Mouse (Mus musculus) hindbrain, embryonic 10.5 days (tissue): ENCODE measurements around the gene Ankrd12. TPM values are rescaled to one million over a fixed set of nuclear protein-coding genes. Genes with fewer than 3 reads are reported as not detected.
"Not testable (repeated sequence)": the region's sequence is repeated elsewhere in the genome, so short reads cannot be mapped to it uniquely, and the experiment has no call there.

Experiments
- DNase-seq: peaks from one replicate; pipeline ENCODE4 v3.0.0-alpha.2; 2017; ENCODE audit warnings: low spot score
- H3K27ac ChIP-seq: fragments of 300-500 bp; sonication (generic); 2 replicates; pipeline ENCODE4 v1.5.1; 2016; ENCODE audit warnings: mild to moderate bottlenecking, moderate library complexity
- H3K27me3 ChIP-seq: fragments of 300-500 bp; sonication (generic); 2 replicates; pipeline ENCODE4 v1.6.1; 2016; ENCODE audit warnings: mild to moderate bottlenecking; ENCODE audit not compliant: poor library complexity, insufficient read depth, severe bottlenecking
- H3K36me3 ChIP-seq: fragments of 300-500 bp; sonication (generic); 2 replicates; pipeline ENCODE4 v1.6.1; 2016; ENCODE audit warnings: mild to moderate bottlenecking, moderate library complexity
- H3K4me1 ChIP-seq: fragments of 300-500 bp; sonication (generic); replicated peaks from 2 replicates; pipeline ENCODE4 v1.6.1; 2016; ENCODE audit warnings: mild to moderate bottlenecking
- H3K4me3 ChIP-seq: fragments of 300-500 bp; sonication (generic); 2 replicates; pipeline ENCODE4 v1.5.1; 2016; ENCODE audit warnings: mild to moderate bottlenecking, moderate library complexity
- H3K9me3 ChIP-seq: fragments of 300-500 bp; sonication (generic); 2 replicates; pipeline ENCODE4 v1.6.1; 2016; ENCODE audit warnings: mild to moderate bottlenecking, moderate library complexity
- WGBS: fragments of 180-500 bp; shearing (Covaris S2); methylation state at CpG from one replicate; pipeline ENCODE4 v1.1.7; 2016; 5-methylcytosine and 5-hydroxymethylcytosine counted together
- polyA plus RNA-seq: library from polyadenylated mRNA; unstranded; fragments of >200 nt; fragmentation: Nextera tagmentation; extraction: Ambion mirVana; gene quantifications from 2 replicates; pipeline ENCODE4 v1.2.1, GENCODE M21; 2016

Ankrd12 gene
- polyA plus RNA-seq, 1 experiment from 2014 or later = 20.2 TPM

- H3K27me3 ChIP-seq = no peaks in the 10 kb centered on the region
- no peaks in the 10 kb centered on the region for H3K9me3 ChIP-seq
- no peak for DNase-seq
- H3K27ac ChIP-seq = no peak overlapping the region
- no peak overlapping the region for H3K4me3 ChIP-seq
- WGBS = 66% methylated on average over 2 of the region's 2 CpGs
- H3K36me3 ChIP-seq = peaks cover 5% of the 10 kb centered on the region; the same call in 1 of the 2 replicates
- H3K4me1 ChIP-seq = no peaks in the 10 kb centered on the region
These were observed 65.1 kb downstream of the Ankrd12 start for GRCm38 (mm10) chr17:66011790-66012189.

GRCm38 (mm10) chr17:66007892-66008291 is 69.0 kb downstream of the Ankrd12 start:
- DNase-seq = no peak
- Histone ChIP-seq H3K27ac (no peak overlapping the region), H3K9me3 (no peaks in the 10 kb centered on the region), H3K4me1 (no peaks in the 10 kb centered on the region), H3K4me3 (no peak overlapping the region), H3K27me3 (no peaks in the 10 kb centered on the region), H3K36me3 (peaks cover 5% of the 10 kb centered on the region; the same call in 1 of the 2 replicates)
- 86% methylated on average over 5 of the region's 5 CpGs for WGBS

GRCm38 (mm10) chr17:66007473-66007872 is 69.4 kb downstream of the Ankrd12 start:
- no peaks in the 10 kb centered on the region for H3K4me1 ChIP-seq
- no peaks in the 10 kb centered on the region for H3K9me3 ChIP-seq
- no peak overlapping the region for H3K27ac ChIP-seq
- H3K27me3 ChIP-seq = no peaks in the 10 kb centered on the region
- peaks cover 5% of the 10 kb centered on the region; the same call in 1 of the 2 replicates for H3K36me3 ChIP-seq
- H3K4me3 ChIP-seq = no peak overlapping the region
- DNase-seq = no peak
- 91% methylated on average over 2 of the region's 2 CpGs for WGBS

- no peak overlapping the region for H3K4me3 ChIP-seq
- 93% methylated on average over 3 of the region's 3 CpGs for WGBS
- no peaks in the 10 kb centered on the region for H3K27me3 ChIP-seq
- no peak for DNase-seq
- no peak overlapping the region for H3K27ac ChIP-seq
- H3K36me3 ChIP-seq = no peaks in the 10 kb centered on the region
- H3K9me3 ChIP-seq = no peaks in the 10 kb centered on the region
- 0 out of 2 replicates have a peak, but pooled peaks cover 5% of the 10 kb centered on the region for H3K4me1 ChIP-seq
These were observed 88.6 kb downstream of the Ankrd12 start for GRCm38 (mm10) chr17:65988151-65988820.

- H3K27ac ChIP-seq, H3K9me3 ChIP-seq, DNase-seq: not testable (repeated sequence)
These were observed 100.2 kb downstream of the Ankrd12 start for GRCm38 (mm10) chr17:65976720-65977119.

GRCm38 (mm10) chr17:65967751-65968150 is 109.1 kb downstream of the Ankrd12 start:
- no peak overlapping the region for H3K27ac ChIP-seq
- H3K27me3 ChIP-seq = no peaks in the 10 kb centered on the region
- WGBS = 68% methylated on average over 11 of the region's 11 CpGs
- H3K9me3 ChIP-seq = no peaks in the 10 kb centered on the region
- no peaks in the 10 kb centered on the region for H3K36me3 ChIP-seq
- DNase-seq = no peak
- H3K4me1 ChIP-seq = no peaks in the 10 kb centered on the region
- no peak overlapping the region for H3K4me3 ChIP-seq

More at GRCm38 (mm10) chr17:65976720-65977119, 100.2 kb downstream of the Ankrd12 start:
- not testable (repeated sequence) for H3K27me3 ChIP-seq, H3K4me1 ChIP-seq, H3K4me3 ChIP-seq, H3K36me3 ChIP-seq

GRCm38 (mm10) chr17:65962263-65962662 is 114.6 kb downstream of the Ankrd12 start:
- no peak overlapping the region for H3K27ac ChIP-seq
- no peak overlapping the region for H3K4me3 ChIP-seq
- H3K27me3 ChIP-seq = no peaks in the 10 kb centered on the region
- H3K36me3 ChIP-seq = no peaks in the 10 kb centered on the region
- no peak for DNase-seq
- H3K4me1 ChIP-seq = 0 out of 2 replicates have a peak, but pooled peaks cover 2% of the 10 kb centered on the region
- WGBS = 89% methylated on average over 2 of the region's 2 CpGs
- H3K9me3 ChIP-seq = no peaks in the 10 kb centered on the region

GRCm38 (mm10) chr17:65961606-65962136 is 115.2 kb downstream of the Ankrd12 start:
- Histone ChIP-seq H3K27me3 (no peaks in the 10 kb centered on the region), H3K4me1 (0 out of 2 replicates have a peak, but pooled peaks cover 6% of the 10 kb centered on the region), H3K9me3 (no peaks in the 10 kb centered on the region), H3K36me3 (no peaks in the 10 kb centered on the region), H3K27ac (no peak overlapping the region), H3K4me3 (no peak overlapping the region)
- DNase-seq = no peak
- WGBS = 89% methylated on average over 2 of the region's 2 CpGs

GRCm38 (mm10) chr17:65959011-65959410 is 117.9 kb downstream of the Ankrd12 start:
- H3K4me1 ChIP-seq = peaks cover 10% of the 10 kb centered on the region; the same call in 1 of the 2 replicates
- H3K4me3 ChIP-seq = no peak overlapping the region
- H3K27ac ChIP-seq = no peak overlapping the region
- H3K27me3 ChIP-seq = no peaks in the 10 kb centered on the region
- 87% methylated on average over 3 of the region's 3 CpGs for WGBS
- no peaks in the 10 kb centered on the region for H3K9me3 ChIP-seq
- H3K36me3 ChIP-seq = no peaks in the 10 kb centered on the region
- DNase-seq = no peak

GRCm38 (mm10) chr17:65958366-65958765 is 118.5 kb downstream of the Ankrd12 start:
- Histone ChIP-seq H3K36me3 (no peaks in the 10 kb centered on the region), H3K4me3 (no peak overlapping the region), H3K27me3 (no peaks in the 10 kb centered on the region), H3K4me1 (peaks cover 12% of the 10 kb centered on the region; the same call in 1 of the 2 replicates), H3K9me3 (no peaks in the 10 kb centered on the region), H3K27ac (no peak overlapping the region)
- DNase-seq = no peak
- 83% methylated on average over 1 of the region's 1 CpGs for WGBS

GRCm38 (mm10) chr17:65957782-65958325 is 119.0 kb downstream of the Ankrd12 start:
- H3K27me3 ChIP-seq = no peaks in the 10 kb centered on the region
- 88% methylated on average over 8 of the region's 8 CpGs for WGBS
- peaks cover 12% of the 10 kb centered on the region; the same call in 1 of the 2 replicates for H3K4me1 ChIP-seq
- H3K36me3 ChIP-seq = no peaks in the 10 kb centered on the region
- DNase-seq = no peak
- H3K9me3 ChIP-seq = no peaks in the 10 kb centered on the region
- no peak overlapping the region for H3K4me3 ChIP-seq
- H3K27ac ChIP-seq = no peak overlapping the region

GRCm38 (mm10) chr17:65956993-65957781 is 119.7 kb downstream of the Ankrd12 start:
- Histone ChIP-seq H3K4me3 (no peak overlapping the region), H3K4me1 (peaks cover 12% of the 10 kb centered on the region; the same call in 1 of the 2 replicates), H3K27ac (no peak overlapping the region), H3K27me3 (no peaks in the 10 kb centered on the region), H3K9me3 (no peaks in the 10 kb centered on the region), H3K36me3 (no peaks in the 10 kb centered on the region)
- no peak for DNase-seq
- 88% methylated on average over 14 of the region's 14 CpGs for WGBS
